Mouse (Mus musculus): ENCODE results near the gene Ehd1.

DNA sequence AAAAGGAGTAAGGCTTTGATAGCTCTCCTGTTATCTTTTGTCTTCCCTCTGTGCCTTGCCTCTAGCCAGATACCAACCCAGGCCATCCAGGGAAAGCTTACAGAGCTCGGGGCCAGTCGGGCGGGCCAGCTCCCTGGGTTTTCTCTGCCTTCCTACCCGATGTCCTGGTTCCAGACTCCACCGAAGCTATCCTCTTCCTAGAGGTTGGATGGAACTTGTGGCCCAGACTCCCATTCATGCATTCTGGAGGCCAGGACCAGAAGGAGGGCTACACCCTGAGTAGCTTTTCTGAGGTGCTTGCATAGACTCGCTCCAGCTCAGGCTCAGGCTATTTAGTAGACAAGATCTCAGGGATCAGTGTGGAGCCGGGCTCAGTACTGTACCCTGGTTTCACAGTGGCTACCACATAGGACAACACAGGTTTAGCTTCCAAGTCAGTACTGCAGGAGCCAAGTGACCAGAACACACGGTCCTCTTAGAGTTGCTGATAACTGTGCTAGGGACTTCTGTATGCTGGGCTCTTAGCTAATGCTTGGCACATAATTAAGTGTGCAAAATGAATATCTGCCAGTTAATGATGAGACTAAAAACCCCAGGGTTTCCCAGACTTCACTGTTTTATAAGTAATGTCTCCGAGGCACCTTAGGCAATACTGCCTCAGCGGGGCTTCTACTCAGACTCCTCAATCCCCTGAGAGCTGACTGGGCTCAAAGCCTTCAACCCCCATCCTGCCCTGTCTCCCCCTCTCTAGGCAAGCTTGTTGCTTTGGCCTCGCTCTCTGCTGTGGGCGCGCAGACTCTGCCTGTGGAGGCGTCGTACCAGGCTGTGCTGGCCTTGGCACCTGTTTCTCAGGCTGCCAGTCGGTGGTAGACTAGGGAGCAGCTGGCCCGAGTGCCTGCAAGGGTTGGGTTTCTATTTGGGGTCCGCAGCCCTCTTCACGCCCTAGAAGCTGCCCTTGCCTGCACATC lies 10.2 kb downstream of the Ehd1 start:
- TF ChIP-seq HCFC1 (IDR thresholded peaks at IDR 0.05; ENCODE audit: borderline replicate concordance, insufficient read depth, low read length): no peak
- TF ChIP-seq CHD2 (IDR thresholded peaks at IDR 0.05; ENCODE audit: low read depth, low read length): no peak
- TF ChIP-seq ZC3H11A (IDR thresholded peaks at IDR 0.05; ENCODE audit: borderline replicate concordance, low read depth, low read length): no peak
